Mouse (Mus musculus) testis, adult 2 months (tissue): ENCODE results near the gene Accsl.

ENCODE experiments used
- CTCF ChIP-seq: fragments of 200-500 bp; IDR thresholded peaks from 2 replicates; pipeline ENCODE4 v1.5.1; 2012; ENCODE audit warnings: low read depth, mild to moderate bottlenecking, inconsistent platforms, low read length, moderate library complexity; ENCODE audit not compliant: control insufficient read depth, insufficient read depth, insufficient replicate concordance
- POLR2A ChIP-seq: fragments of 200-500 bp; IDR thresholded peaks from 2 replicates; pipeline ENCODE4 v1.6.1; 2012; ENCODE audit warnings: low read depth, mild to moderate bottlenecking, inconsistent platforms, low read length, moderate library complexity; ENCODE audit not compliant: control insufficient read depth

DNA sequence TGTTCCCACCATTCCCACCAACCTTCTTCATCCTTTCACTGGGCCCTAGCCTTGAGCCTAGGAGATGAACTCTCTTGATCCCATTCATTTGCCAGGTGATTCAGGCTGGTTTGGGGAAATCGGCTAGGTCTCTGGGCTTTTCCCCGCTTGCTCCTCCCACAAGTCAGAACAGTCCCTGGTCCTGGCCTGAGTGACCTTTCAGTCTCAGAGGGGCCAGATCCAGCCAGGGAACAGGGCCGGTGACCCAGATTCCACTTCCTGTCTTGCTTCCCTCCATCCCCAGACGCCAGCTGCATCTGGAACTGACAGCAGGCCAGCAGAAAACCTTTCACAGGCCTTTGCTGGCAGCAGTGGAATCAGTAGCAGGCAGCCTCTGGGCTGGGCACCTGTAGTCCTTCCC is 37.4 kb upstream of the Accsl start:
- TF ChIP-seq CTCF: no peak
- TF ChIP-seq POLR2A: no peak
